Mouse (Mus musculus) ES-E14 (cell line): Measurements from ENCODE around the gene Zyg11b.

Experiments
- CHD2 ChIP-seq: IDR thresholded peaks from 2 replicates; pipeline ENCODE4 v1.6.1; 2014; ENCODE audit warnings: mild to moderate bottlenecking, low read depth, low read length, inconsistent platforms
- HCFC1 ChIP-seq: IDR thresholded peaks from 2 replicates; pipeline ENCODE4 v1.6.1; 2012; ENCODE audit warnings: low read length, inconsistent platforms, borderline replicate concordance; ENCODE audit not compliant: insufficient read depth

- TF ChIP-seq HCFC1, result no peak
- TF ChIP-seq CHD2, result no peak
These were observed 101.7 kb downstream of the Zyg11b start for GRCm38 (mm10) chr4:108199236-108199635.
